Mouse (Mus musculus): Measurements from ENCODE around the gene Bank1. TPM values are rescaled to one million over a fixed set of nuclear protein-coding genes. Genes with fewer than 3 reads are reported as not detected.
"Not testable (repeated sequence)": the region's sequence is repeated elsewhere in the genome, so short reads cannot be mapped to it uniquely, and the experiment has no call there.

Bank1 gene
- 0.33 TPM in 1 of 2 replicates, not detected in the other for polyA plus RNA-seq (2016; fragmentation: Nextera tagmentation; extraction: Ambion mirVana)

- WGBS = 60% methylated on average over 5 of the region's 5 CpGs
Observed at GRCm38 (mm10) chr3:136325783-136326182, at the start of gene Bank1. Gene Bank1, minus strand, starts transcription at chr3:136326066.

GRCm38 (mm10) chr3:136369916-136370315, 44.0 kb upstream of the Bank1 start:
- no peaks in the 10 kb centered on the region for H3K4me1 ChIP-seq
- DNase-seq (ENCODE audit: low spot score) = no peak
- no peaks in the 10 kb centered on the region for H3K36me3 ChIP-seq
- no peaks in the 10 kb centered on the region for H3K9me3 ChIP-seq
- H3K27ac ChIP-seq = no peak overlapping the region
- WGBS = 83% methylated on average over 11 of the region's 11 CpGs
- H3K27me3 ChIP-seq (ENCODE audit: insufficient read depth, poor library complexity, severe bottlenecking) = no peaks in the 10 kb centered on the region
- H3K4me3 ChIP-seq = no peak overlapping the region

More at GRCm38 (mm10) chr3:136325783-136326182, at the start of gene Bank1:
- H3K27me3 ChIP-seq (ENCODE audit: insufficient read depth, poor library complexity, severe bottlenecking) = no peaks in the 10 kb centered on the region
- H3K27ac ChIP-seq = no peak within 1 kb of the TSS
- H3K9me3 ChIP-seq = no peaks in the 10 kb centered on the region
- no peaks in the 10 kb centered on the region for H3K4me1 ChIP-seq
- DNase-seq (ENCODE audit: low spot score) = no peak
- H3K36me3 ChIP-seq = no peaks in the 10 kb centered on the region
- no peak within 1 kb of the TSS for H3K4me3 ChIP-seq

GRCm38 (mm10) chr3:136369466-136369865, 43.6 kb upstream of the Bank1 start:
- H3K4me1 ChIP-seq = no peaks in the 10 kb centered on the region
- no peak overlapping the region for H3K4me3 ChIP-seq
- DNase-seq (ENCODE audit: low spot score) = no peak
- no peaks in the 10 kb centered on the region for H3K36me3 ChIP-seq
- no peaks in the 10 kb centered on the region for H3K9me3 ChIP-seq
- WGBS = 83% methylated on average over 9 of the region's 9 CpGs
- H3K27me3 ChIP-seq (ENCODE audit: insufficient read depth, poor library complexity, severe bottlenecking) = no peaks in the 10 kb centered on the region
- H3K27ac ChIP-seq = no peak overlapping the region

GRCm38 (mm10) chr3:136368505-136368999, 42.7 kb upstream of the Bank1 start:
- no peak for DNase-seq (ENCODE audit: low spot score)
- no peak overlapping the region for H3K4me3 ChIP-seq
- no peaks in the 10 kb centered on the region for H3K9me3 ChIP-seq
- H3K36me3 ChIP-seq = no peaks in the 10 kb centered on the region
- no peaks in the 10 kb centered on the region for H3K4me1 ChIP-seq
- H3K27me3 ChIP-seq (ENCODE audit: insufficient read depth, poor library complexity, severe bottlenecking) = no peaks in the 10 kb centered on the region
- 86% methylated on average over 4 of the region's 4 CpGs for WGBS
- no peak overlapping the region for H3K27ac ChIP-seq

- no peaks in the 10 kb centered on the region for H3K36me3 ChIP-seq
- H3K27ac ChIP-seq = no peak overlapping the region
- no peaks in the 10 kb centered on the region for H3K4me1 ChIP-seq
- WGBS = 78% methylated on average over 7 of the region's 7 CpGs
- H3K4me3 ChIP-seq = no peak overlapping the region
- H3K9me3 ChIP-seq = no peaks in the 10 kb centered on the region
- no peaks in the 10 kb centered on the region for H3K27me3 ChIP-seq (ENCODE audit: insufficient read depth, poor library complexity, severe bottlenecking)
- DNase-seq (ENCODE audit: low spot score) = no peak
Observed at GRCm38 (mm10) chr3:136349690-136350089, 23.8 kb upstream of the Bank1 start.

GRCm38 (mm10) chr3:136348611-136349010, 22.7 kb upstream of the Bank1 start:
- no peak for DNase-seq (ENCODE audit: low spot score)
- H3K4me1 ChIP-seq = no peaks in the 10 kb centered on the region
- no peaks in the 10 kb centered on the region for H3K27me3 ChIP-seq (ENCODE audit: insufficient read depth, poor library complexity, severe bottlenecking)
- H3K9me3 ChIP-seq = no peaks in the 10 kb centered on the region
- no peak overlapping the region for H3K4me3 ChIP-seq
- WGBS = 56% methylated on average over 1 of the region's 1 CpGs
- no peak overlapping the region for H3K27ac ChIP-seq
- H3K36me3 ChIP-seq = no peaks in the 10 kb centered on the region

GRCm38 (mm10) chr3:136347277-136347676, 21.4 kb upstream of the Bank1 start:
- DNase-seq (ENCODE audit: low spot score) = no peak
- no peaks in the 10 kb centered on the region for H3K27me3 ChIP-seq (ENCODE audit: insufficient read depth, poor library complexity, severe bottlenecking)
- H3K27ac ChIP-seq = no peak overlapping the region
- no peaks in the 10 kb centered on the region for H3K4me1 ChIP-seq
- H3K9me3 ChIP-seq = no peaks in the 10 kb centered on the region
- H3K36me3 ChIP-seq = no peaks in the 10 kb centered on the region
- H3K4me3 ChIP-seq = no peak overlapping the region
- 61% methylated on average over 1 of the region's 1 CpGs for WGBS

GRCm38 (mm10) chr3:136341911-136342310, 16.0 kb upstream of the Bank1 start:
- 86% methylated on average over 2 of the region's 2 CpGs for WGBS
- Histone ChIP-seq H3K27ac (no peak overlapping the region), H3K27me3 (ENCODE audit: insufficient read depth, poor library complexity, severe bottlenecking) (no peaks in the 10 kb centered on the region), H3K36me3 (no peaks in the 10 kb centered on the region), H3K4me3 (no peak overlapping the region), H3K4me1 (no peaks in the 10 kb centered on the region), H3K9me3 (no peaks in the 10 kb centered on the region)
- DNase-seq (ENCODE audit: low spot score) = no peak

- Histone ChIP-seq H3K27me3 (ENCODE audit: insufficient read depth, poor library complexity, severe bottlenecking) (no peaks in the 10 kb centered on the region), H3K36me3 (no peaks in the 10 kb centered on the region), H3K9me3 (no peaks in the 10 kb centered on the region), H3K4me1 (no peaks in the 10 kb centered on the region), H3K4me3 (no peak overlapping the region), H3K27ac (no peak overlapping the region)
- DNase-seq (ENCODE audit: low spot score) = no peak
- 81% methylated on average over 2 of the region's 2 CpGs for WGBS
Observed at GRCm38 (mm10) chr3:136339896-136340295, 14.0 kb upstream of the Bank1 start.

- 74% methylated on average over 2 of the region's 2 CpGs for WGBS
- Histone ChIP-seq H3K9me3 (no peaks in the 10 kb centered on the region), H3K4me1 (no peaks in the 10 kb centered on the region), H3K27me3 (ENCODE audit: insufficient read depth, poor library complexity, severe bottlenecking) (no peaks in the 10 kb centered on the region), H3K4me3 (no peak overlapping the region), H3K36me3 (no peaks in the 10 kb centered on the region), H3K27ac (no peak overlapping the region)
- no peak for DNase-seq (ENCODE audit: low spot score)
Observed at GRCm38 (mm10) chr3:136331135-136331534, 5.3 kb upstream of the Bank1 start.

GRCm38 (mm10) chr3:136330043-136330442, 4.2 kb upstream of the Bank1 start:
- Histone ChIP-seq H3K27me3 (ENCODE audit: insufficient read depth, poor library complexity, severe bottlenecking) (no peaks in the 10 kb centered on the region), H3K27ac (no peak overlapping the region), H3K4me1 (no peaks in the 10 kb centered on the region), H3K4me3 (no peak overlapping the region), H3K36me3 (no peaks in the 10 kb centered on the region), H3K9me3 (no peaks in the 10 kb centered on the region)
- no peak for DNase-seq (ENCODE audit: low spot score)

- no peaks in the 10 kb centered on the region for H3K27me3 ChIP-seq (ENCODE audit: insufficient read depth, poor library complexity, severe bottlenecking)
- H3K4me1 ChIP-seq = no peaks in the 10 kb centered on the region
- H3K4me3 ChIP-seq = no peak overlapping the region
- no peaks in the 10 kb centered on the region for H3K9me3 ChIP-seq
- no peak overlapping the region for H3K27ac ChIP-seq
- DNase-seq (ENCODE audit: low spot score) = no peak
- WGBS = 62% methylated on average over 6 of the region's 6 CpGs
- H3K36me3 ChIP-seq = no peaks in the 10 kb centered on the region
Observed at GRCm38 (mm10) chr3:136329133-136329532, 3.3 kb upstream of the Bank1 start.

- H3K27me3 ChIP-seq (ENCODE audit: insufficient read depth, poor library complexity, severe bottlenecking); H3K36me3 ChIP-seq; H3K4me1 ChIP-seq; DNase-seq (ENCODE audit: low spot score); H3K4me3 ChIP-seq; H3K27ac ChIP-seq; H3K9me3 ChIP-seq: not testable (repeated sequence)
- 90% methylated on average over 6 of the region's 6 CpGs for WGBS
Observed at GRCm38 (mm10) chr3:136324716-136325115, 1.1 kb downstream of the Bank1 start.

- 90% methylated on average over 3 of the region's 3 CpGs for WGBS
- no peak for DNase-seq (ENCODE audit: low spot score)
- H3K27ac ChIP-seq = no peak overlapping the region
Observed at GRCm38 (mm10) chr3:136321936-136322335, 3.9 kb downstream of the Bank1 start.

More at GRCm38 (mm10) chr3:136321936-136322335, 3.9 kb downstream of the Bank1 start:
- H3K4me1 ChIP-seq = no peaks in the 10 kb centered on the region
- no peak overlapping the region for H3K4me3 ChIP-seq
- H3K9me3 ChIP-seq = no peaks in the 10 kb centered on the region
- H3K36me3 ChIP-seq = no peaks in the 10 kb centered on the region
- no peaks in the 10 kb centered on the region for H3K27me3 ChIP-seq (ENCODE audit: insufficient read depth, poor library complexity, severe bottlenecking)
